ENCODE assay signal across 8 mouse cellular contexts in genomic region chr4:149697506-149698196, GRCm38 (mm10). TPM values are rescaled to one million over a fixed set of nuclear protein-coding genes. Genes with fewer than 3 reads are reported as not detected.
DNase-seq lines count a peak whose midpoint lies in the region; ATAC-seq and TF ChIP-seq lines count a peak whose summit lies in the region.

No protein-coding gene starts in this region.

- H3K4me1 ChIP-seq in E14TG2a.4 (replicated peaks; ENCODE audit: low read depth, low read length), result peaks cover 49% of the 10 kb centered on the region
- H3K4me1 ChIP-seq in forebrain, embryonic 16.5 days (replicated peaks; ENCODE audit: control insufficient read depth, insufficient read depth, low read length), result peaks cover 14% of the 10 kb centered on the region
- H3K4me1 ChIP-seq in limb, embryonic 15.5 days, result peaks cover 20% of the 10 kb centered on the region
- peaks cover 11% of the 10 kb centered on the region; the same call in 1 of the 2 replicates for H3K4me1 ChIP-seq in midbrain, embryonic 14.5 days (ENCODE audit: control insufficient read depth, insufficient read depth, low read length)

- no peaks in the 10 kb centered on the region for H3K9me3 ChIP-seq in E14TG2a.4 (ENCODE audit: low read length)
- H3K9me3 ChIP-seq in forebrain, embryonic 16.5 days (ENCODE audit: control insufficient read depth, low read length), result no peaks in the 10 kb centered on the region
- no peaks in the 10 kb centered on the region for H3K9me3 ChIP-seq in limb, embryonic 15.5 days
- H3K9me3 ChIP-seq in midbrain, embryonic 14.5 days (ENCODE audit: control insufficient read depth, low read length), result no peaks in the 10 kb centered on the region

- H3K4me3 ChIP-seq in C2C12 (ENCODE audit: insufficient read depth, poor library complexity, severe bottlenecking), result no peak overlapping the region
- H3K4me3 ChIP-seq in E14TG2a.4 (replicated peaks; ENCODE audit: low read length), result peak overlapping the region; percentile 78
- peak overlapping the region; percentile 52 for H3K4me3 ChIP-seq in forebrain, embryonic 16.5 days (replicated peaks; ENCODE audit: low read length)
- peak overlapping the region; percentile 48 for H3K4me3 ChIP-seq in limb, embryonic 15.5 days
- peak overlapping the region; percentile 33 for H3K4me3 ChIP-seq in midbrain, embryonic 14.5 days (replicated peaks; ENCODE audit: low read depth, low read length)

- H3K79me2 ChIP-seq in C2C12 (ENCODE audit: control insufficient read depth, insufficient read depth), result no peaks in the 10 kb centered on the region

- peak overlapping the region; percentile 64 for H3K9ac ChIP-seq in forebrain, embryonic 16.5 days (replicated peaks; ENCODE audit: low read depth, low read length)
- H3K9ac ChIP-seq in limb, embryonic 15.5 days, result peak overlapping the region; percentile 27; the same call in 1 of the 2 replicates
- peak overlapping the region; percentile 48 for H3K9ac ChIP-seq in midbrain, embryonic 14.5 days (replicated peaks; ENCODE audit: low read length)

- H3K79me3 ChIP-seq in C2C12 (ENCODE audit: low read depth), result no peaks in the 10 kb centered on the region

- ATAC-seq in forebrain, embryonic 16.5 days, result peak; percentile 27
- ATAC-seq in limb, embryonic 15.5 days (ENCODE audit: insufficient number of reproducible peaks, low FRiP score, low TSS enrichment, low read depth), result no peak
- no peak for ATAC-seq in midbrain, embryonic 14.5 days (ENCODE audit: low FRiP score, low TSS enrichment)

- peak overlapping the region; percentile 77 for H3K4me2 ChIP-seq in forebrain, embryonic 16.5 days (ENCODE audit: low read length)
- peak overlapping the region; percentile 80 for H3K4me2 ChIP-seq in limb, embryonic 15.5 days
- H3K4me2 ChIP-seq in midbrain, embryonic 14.5 days (ENCODE audit: low read length), result peak overlapping the region; percentile 65

- H3ac ChIP-seq in C2C12 (ENCODE audit: control insufficient read depth, insufficient read length, low read depth), result peak overlapping the region; percentile 1

- DNase-seq in midbrain, embryonic 14.5 days, result no peak
- peak; percentile 66 to 77 for DNase-seq in thymus, postnatal 36 days
- DNase-seq in left cerebral cortex, adult 11 months (ENCODE audit: low spot score), result no peak
- no peak for DNase-seq in gastrocnemius, adult 18-20 months (ENCODE audit: low spot score)

- no peaks in the 10 kb centered on the region for H3K27me3 ChIP-seq in C2C12 (ENCODE audit: control insufficient read depth, insufficient read depth, insufficient read length)
- H3K27me3 ChIP-seq in E14TG2a.4 (ENCODE audit: insufficient read depth, low read length), result peaks cover 50% of the 10 kb centered on the region
- peaks cover 8% of the 10 kb centered on the region for H3K27me3 ChIP-seq in forebrain, embryonic 16.5 days (replicated peaks; ENCODE audit: control insufficient read depth, insufficient read depth, low read length)
- H3K27me3 ChIP-seq in limb, embryonic 15.5 days, result peaks cover 24% of the 10 kb centered on the region
- H3K27me3 ChIP-seq in midbrain, embryonic 14.5 days (ENCODE audit: control insufficient read depth, insufficient read depth, low read length), result peaks cover 18% of the 10 kb centered on the region

- no peak for TF ChIP-seq CTCF in C2C12 (IDR thresholded peaks at IDR 0.05; ENCODE audit: control insufficient read depth, insufficient read depth, insufficient read length)
- no peak for TF ChIP-seq CTCF in E14TG2a.4 (conservative IDR thresholded peaks at IDR 0.05; ENCODE audit: low read length)

- WGBS in forebrain, embryonic 16.5 days, result 30% methylated on average over 15 of the region's 15 CpGs
- WGBS in limb, embryonic 15.5 days, result 25% methylated on average over 15 of the region's 15 CpGs
- WGBS in midbrain, embryonic 14.5 days, result 25% methylated on average over 15 of the region's 15 CpGs

- H3K27ac ChIP-seq in forebrain, embryonic 16.5 days (ENCODE audit: low read length), result no peak overlapping the region
- 0 out of 2 replicates have a peak overlapping the region, but pooled peaks have one; percentile 22 for H3K27ac ChIP-seq in limb, embryonic 15.5 days
- no peak overlapping the region for H3K27ac ChIP-seq in midbrain, embryonic 14.5 days (replicated peaks; ENCODE audit: low read depth, low read length)

- H3K36me3 ChIP-seq in C2C12 (ENCODE audit: control insufficient read depth, insufficient read depth) (no peaks in the 10 kb centered on the region), E14TG2a.4 (ENCODE audit: insufficient read depth, low read length) (no peaks in the 10 kb centered on the region)
- no peaks in the 10 kb centered on the region for H3K36me3 ChIP-seq in forebrain, embryonic 16.5 days (ENCODE audit: control insufficient read depth, insufficient read depth)
- H3K36me3 ChIP-seq in limb, embryonic 15.5 days, result no peaks in the 10 kb centered on the region
- no peaks in the 10 kb centered on the region for H3K36me3 ChIP-seq in midbrain, embryonic 14.5 days (ENCODE audit: control insufficient read depth, insufficient read depth, low read length)

TF ChIP-seq in C2C12, 6 proteins besides CTCF, POLR2A, EP300 and RAD21:
- TF ChIP-seq MAX (IDR thresholded peaks at IDR 0.05) (no peak), USF1 (IDR thresholded peaks at IDR 0.05; ENCODE audit: low read depth) (no peak), MYOG (IDR thresholded peaks at IDR 0.05; ENCODE audit: control insufficient read depth, extremely low read depth, insufficient read length) (no peak), MYOD1 (IDR thresholded peaks at IDR 0.05; ENCODE audit: control insufficient read depth, insufficient read length, low read depth) (no peak), CEBPB (IDR thresholded peaks at IDR 0.05; ENCODE audit: low read depth) (no peak), FOSL1 (IDR thresholded peaks at IDR 0.05; ENCODE audit: insufficient read depth, low read length, poor library complexity, severe bottlenecking) (no peak)

RNA-seq across cellular contexts. Expression of gene Pik3cd, which starts 4.7 kb away (rescaled TPM):
- polyA plus RNA-seq in C2C12 (2012; fragmentation: generic; extraction: Trizol), result 1.5 TPM
- polyA plus RNA-seq in forebrain, embryonic 16.5 days (2015; fragmentation: Nextera tagmentation; extraction: Ambion mirVana), result 19.5 and 21.0 TPM in 2 replicates
- 4.1 and 5.1 TPM in 2 replicates for polyA plus RNA-seq in limb, embryonic 15.5 days (2015; fragmentation: Nextera tagmentation; extraction: Ambion mirVana)
- 12.7 and 14.2 TPM in 2 replicates for polyA plus RNA-seq in midbrain, embryonic 14.5 days (2014; fragmentation: Nextera tagmentation; extraction: Ambion mirVana)
- 10 to 100 TPM; 10.3 to 12.7 TPM for total RNA-seq in gastrocnemius, adult 18-20 months (2021)

RNA-seq across cellular contexts. Expression of gene Tmem201, which starts 40.2 kb away (rescaled TPM):
- 27.7 TPM for polyA plus RNA-seq in C2C12 (2012; fragmentation: generic; extraction: Trizol)
- 37.3 and 43.5 TPM in 2 replicates for polyA plus RNA-seq in forebrain, embryonic 16.5 days (2015; fragmentation: Nextera tagmentation; extraction: Ambion mirVana)
- polyA plus RNA-seq in limb, embryonic 15.5 days (2015; fragmentation: Nextera tagmentation; extraction: Ambion mirVana), result 25.0 and 27.7 TPM in 2 replicates
- 30.8 and 36.2 TPM in 2 replicates for polyA plus RNA-seq in midbrain, embryonic 14.5 days (2014; fragmentation: Nextera tagmentation; extraction: Ambion mirVana)
- total RNA-seq in gastrocnemius, adult 18-20 months (2021), result 10 to 100 TPM; 44.9 to 46.7 TPM

Comparison
In these comparisons a context has a peak if more than half of its experiments do, and no peak if none do; other contexts are left out.
1. DNase-seq: peak in thymus, postnatal 36 days (2 of 2); none in midbrain, embryonic 14.5 days (single experiment), left cerebral cortex, adult 11 months (single experiment) and gastrocnemius, adult 18-20 months (single experiment).
2. Peak in every context shown above with its lines, with median percentiles within 50 percentile points of each other: H3K4me2 ChIP-seq and H3K9ac ChIP-seq.